Mouse (Mus musculus): ENCODE measurements at regions not wholly inside any gene's neighbourhood (a gene's known extent, or its start where the extent isn't known, plus 50 kb on each side); places are given as distances from the start of the nearest gene placed in this dataset.

- DNase-seq: no peak
- intact Hi-C loops (cut with DNase I): no loop called here
- Histone ChIP-seq H3K27ac (no peak overlapping the region), H3K4me3 (no peak overlapping the region)
- no peak for TF ChIP-seq CTCF (IDR thresholded peaks at IDR 0.05)
These were observed 54.0 kb upstream of the Xpo1 start for GRCm38 (mm10) chr11:23201701-23202449.

GRCm38 (mm10) chr11:23203566-23203965 is 52.3 kb upstream of the Xpo1 start:
- no peak for DNase-seq
- intact Hi-C loops (cut with DNase I): no loop called here
- no peak for TF ChIP-seq CTCF (IDR thresholded peaks at IDR 0.05)
- no peak overlapping the region for H3K4me3 ChIP-seq
- no peak overlapping the region for H3K27ac ChIP-seq

- intact Hi-C loops (cut with DNase I): no loop called here
- Histone ChIP-seq H3K4me3 (no peak overlapping the region), H3K27ac (no peak overlapping the region)
- DNase-seq: no peak
- TF ChIP-seq CTCF (IDR thresholded peaks at IDR 0.05): no peak
These were observed 51.8 kb upstream of the Xpo1 start for GRCm38 (mm10) chr11:23204041-23204440.

Data from gastrocnemius, adult 2 months (tissue).